Mouse (Mus musculus) cerebellum, postnatal 36 days (tissue): ENCODE data around the gene Dnaja2.

ENCODE experiments used
- DNase-seq, 2 experiments: peaks; one replicate each; pipeline ENCODE4 v3.0.0; 2021 to 2022; ENCODE audit warnings: mixed read lengths in 2 of 2

The Dnaja2 gene

DNA sequence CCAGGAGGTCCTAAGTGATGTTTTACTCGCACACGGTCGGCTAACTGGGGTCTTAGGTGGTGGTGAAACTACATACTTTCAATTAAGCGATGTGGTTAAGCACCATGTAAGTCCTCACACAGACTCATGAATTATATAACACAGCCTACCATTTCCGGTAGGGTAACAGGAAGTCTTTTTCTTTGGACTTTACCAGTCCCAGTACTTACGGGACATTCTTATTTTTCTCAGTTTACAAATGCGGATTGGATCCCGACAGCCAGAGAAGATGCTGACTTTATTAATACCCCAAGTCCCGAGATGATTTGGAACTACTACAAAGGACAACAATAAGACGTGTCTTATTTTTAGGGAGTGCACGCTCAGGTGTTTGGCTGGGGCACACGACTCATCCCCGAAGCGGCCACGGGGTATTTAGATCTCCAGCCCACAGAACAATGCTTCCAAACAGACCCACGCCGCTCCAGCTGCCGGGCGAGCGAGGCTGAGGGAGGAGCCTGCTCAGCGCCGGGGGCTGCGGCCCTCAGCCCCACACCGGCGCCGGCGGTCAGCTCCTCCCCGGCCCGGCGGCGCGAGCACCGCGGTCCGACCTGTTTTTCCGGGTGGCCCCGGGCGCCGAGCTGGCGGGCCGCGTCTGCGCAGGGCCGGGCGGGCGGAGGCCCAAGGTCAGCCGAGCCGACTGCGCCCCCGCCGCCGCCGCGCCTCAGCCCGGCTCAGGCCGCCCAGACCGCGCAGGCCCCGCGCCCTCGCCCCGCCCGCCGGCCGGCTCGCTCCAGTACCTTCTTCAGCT lies 558 bp downstream of the Dnaja2 start:
- peak in 1 of 2 experiments; percentile 6 for DNase-seq

DNA sequence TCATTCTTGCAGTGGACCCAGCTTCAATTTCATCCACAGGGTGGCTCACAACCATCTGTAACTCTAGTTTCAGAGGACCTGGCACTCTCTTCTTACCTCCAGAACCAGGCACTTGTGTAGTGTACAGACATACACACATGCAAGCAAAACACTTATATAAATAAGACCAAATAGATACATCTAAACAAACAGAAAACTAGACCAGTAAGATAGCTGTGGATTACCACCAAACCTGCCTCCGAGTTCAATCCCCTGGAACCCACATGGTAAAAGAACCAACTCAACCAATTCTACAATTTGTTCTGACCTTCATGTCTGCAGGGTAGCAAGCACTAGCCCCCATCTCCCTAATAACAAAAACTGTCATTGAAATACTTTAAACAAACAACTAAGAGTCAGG lies 3.2 kb downstream of the Dnaja2 start:
- DNase-seq: no peak

DNA sequence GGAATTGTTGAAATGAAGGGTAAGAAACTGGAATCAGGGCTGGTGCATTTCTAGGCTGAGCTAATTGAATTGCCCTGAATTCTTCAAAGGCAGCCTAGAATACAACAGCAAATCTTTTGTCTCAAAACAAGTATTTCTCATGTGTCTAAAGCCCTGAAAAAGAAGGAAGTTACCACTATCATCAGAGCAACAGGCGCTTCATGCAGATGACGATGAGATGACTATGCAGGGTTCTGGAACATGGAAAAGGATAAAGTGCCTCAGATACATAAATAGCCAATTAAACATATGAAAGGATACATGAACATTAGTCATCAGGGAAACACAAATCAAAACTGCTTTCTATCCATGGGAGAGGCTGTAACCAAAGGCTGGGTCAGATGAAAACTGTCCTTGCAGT lies 18.8 kb downstream of the Dnaja2 start:
- no peak for DNase-seq

DNA sequence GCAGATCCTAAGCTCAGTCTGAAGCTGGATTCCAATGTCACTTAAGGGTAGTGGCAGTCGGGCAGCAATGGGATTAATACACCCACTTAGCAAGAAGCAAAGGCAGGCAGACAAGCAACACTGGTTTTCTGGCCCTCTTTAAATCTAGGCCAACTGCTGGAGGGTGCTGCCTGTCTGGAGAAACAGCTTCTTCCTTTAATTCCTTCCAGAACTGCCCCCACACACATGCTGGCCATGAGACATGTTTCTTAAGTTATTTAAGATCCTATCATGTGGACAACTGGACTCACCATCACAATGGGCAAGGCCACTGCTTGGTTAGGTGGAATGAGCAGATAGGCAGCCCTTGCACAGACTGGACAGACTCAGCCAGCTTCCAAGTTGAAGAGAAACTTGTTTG lies 21.0 kb downstream of the Dnaja2 start:
- DNase-seq: no peak

DNA sequence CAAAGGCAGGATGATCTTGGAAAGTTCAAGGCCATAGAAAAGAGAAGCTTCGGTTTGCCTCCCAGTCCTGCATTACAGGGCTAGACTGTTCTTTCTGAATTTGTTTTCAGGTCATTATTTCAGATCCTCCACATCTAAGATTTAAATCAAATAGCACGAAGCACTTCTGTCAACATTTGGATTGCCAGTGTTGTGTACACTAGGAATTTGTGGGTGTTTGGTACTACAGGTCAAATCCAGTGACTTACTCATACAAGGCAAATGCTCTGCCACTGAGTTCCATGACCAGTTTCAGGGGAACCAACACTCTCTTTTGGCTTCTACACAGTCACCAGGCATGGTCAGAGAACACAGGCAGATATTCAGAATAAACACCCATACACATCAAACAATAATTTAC lies 21.7 kb downstream of the Dnaja2 start:
- DNase-seq: no peak

DNA sequence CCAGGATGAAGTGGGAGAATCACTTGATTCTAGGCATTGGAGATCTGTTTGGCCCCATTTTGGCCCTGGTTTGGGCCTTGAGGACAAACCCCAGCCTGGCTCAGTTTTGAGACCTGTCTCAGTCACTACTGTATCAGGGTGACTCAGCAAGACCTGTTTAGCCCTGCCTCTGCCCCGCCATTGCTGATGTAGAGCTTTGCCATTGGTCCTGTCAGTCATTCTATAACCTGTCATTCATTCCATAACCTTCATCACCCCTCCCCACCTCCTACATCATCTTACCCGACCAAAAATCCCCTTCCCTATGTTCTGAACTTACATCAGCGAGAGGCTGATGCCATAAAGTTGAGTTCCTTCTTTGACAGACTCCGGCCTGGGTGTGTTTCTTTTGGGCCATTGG lies 22.3 kb downstream of the Dnaja2 start:
- no peak for DNase-seq

DNA sequence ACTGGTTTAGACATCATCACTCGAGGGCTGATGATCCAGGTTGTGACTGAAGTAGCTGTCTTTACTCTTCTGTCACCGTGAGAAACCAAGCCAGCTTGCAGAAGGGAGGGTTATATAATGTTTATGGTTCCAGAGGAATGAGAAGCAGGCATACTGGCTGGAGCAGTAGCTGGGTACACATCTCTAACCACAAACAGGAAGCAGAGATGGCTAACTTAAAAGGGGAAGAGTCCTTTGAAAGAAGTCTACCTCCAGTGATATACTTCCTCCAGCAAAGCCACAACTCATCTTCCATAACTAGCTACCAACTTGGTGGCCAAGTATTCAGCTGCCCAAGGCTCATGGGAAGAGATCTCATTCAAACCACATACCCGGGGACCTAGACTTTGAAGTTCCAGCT lies 23.7 kb downstream of the Dnaja2 start:
- DNase-seq: no peak

DNA sequence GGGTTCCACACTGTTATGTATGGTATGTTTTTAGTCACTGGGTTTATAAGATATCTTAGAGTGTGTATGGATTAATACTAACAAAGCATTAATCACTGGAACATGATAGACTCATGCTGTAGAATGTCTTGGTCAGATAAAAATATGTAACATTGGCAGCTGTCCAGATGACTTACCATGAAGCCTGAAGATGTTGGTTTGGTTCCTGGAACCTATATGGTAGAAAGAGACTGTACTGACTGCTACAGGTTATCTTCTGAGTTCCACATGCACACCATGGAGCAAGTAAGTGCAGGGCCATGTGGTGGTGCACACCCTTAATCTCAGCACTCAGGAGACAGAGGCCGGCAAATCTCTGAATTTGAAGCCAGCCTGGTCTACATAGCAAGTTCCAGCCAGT lies 24.4 kb downstream of the Dnaja2 start:
- DNase-seq: no peak

DNA sequence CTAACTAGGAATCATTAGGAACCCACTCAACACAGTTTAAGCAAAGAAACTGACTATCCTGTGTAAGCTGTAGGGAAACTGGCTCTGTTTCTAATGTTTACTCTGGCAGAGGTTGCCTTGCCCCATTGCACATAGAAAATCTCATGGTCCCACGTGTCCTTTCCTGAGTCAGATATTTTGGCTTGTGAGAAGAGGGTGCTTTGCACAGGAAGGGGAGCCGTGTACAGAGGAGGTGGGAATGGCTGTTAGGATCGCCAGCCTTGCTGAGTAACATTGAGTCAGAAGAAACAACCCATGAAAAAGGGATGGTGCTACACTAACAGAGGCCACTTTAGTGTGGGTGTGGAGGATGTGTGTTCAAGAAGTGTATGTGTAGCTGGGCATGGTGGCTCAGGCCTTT lies 26.2 kb downstream of the Dnaja2 start:
- no peak for DNase-seq

DNA sequence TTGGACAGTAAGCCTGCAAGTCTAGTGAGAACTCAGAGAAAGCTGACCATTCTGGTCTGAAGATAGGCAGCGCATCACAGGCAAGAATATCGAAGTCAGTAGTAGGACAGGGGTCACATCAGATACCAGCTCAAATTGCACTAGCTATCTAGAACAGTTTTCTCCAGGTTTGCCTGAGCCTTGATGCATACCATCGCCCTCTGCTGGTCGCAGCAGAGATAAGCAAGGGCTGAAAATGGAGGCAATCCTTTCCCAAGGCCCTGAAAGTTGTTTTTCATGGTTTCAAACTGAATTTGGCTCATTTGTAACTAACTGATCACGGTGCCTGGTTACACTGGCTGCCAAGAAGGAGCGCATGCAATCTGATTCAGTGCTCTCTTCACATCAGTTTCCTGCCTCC lies 29.0 kb downstream of the Dnaja2 start:
- DNase-seq: peak; percentile 59 to 64

DNA sequence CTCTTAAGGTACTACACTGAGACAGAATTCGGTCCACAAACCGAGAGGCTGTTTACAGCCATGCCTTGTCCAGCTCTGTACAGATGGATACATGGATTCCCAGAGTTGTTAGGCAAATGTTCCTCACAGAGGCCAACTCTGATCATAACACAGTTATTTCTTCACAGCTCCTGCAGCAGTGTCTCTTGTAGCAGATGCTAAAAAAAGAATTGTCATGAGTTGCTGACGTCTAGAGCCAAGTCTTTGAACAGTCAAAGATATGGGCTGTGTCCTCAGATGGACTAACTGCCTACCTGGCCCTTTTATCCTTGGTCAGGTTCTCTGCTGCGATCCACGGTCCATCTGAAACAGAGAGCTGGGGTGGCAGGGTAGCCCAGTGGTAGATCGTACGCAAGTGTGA lies 31.1 kb downstream of the Dnaja2 start:
- DNase-seq: no peak

DNA sequence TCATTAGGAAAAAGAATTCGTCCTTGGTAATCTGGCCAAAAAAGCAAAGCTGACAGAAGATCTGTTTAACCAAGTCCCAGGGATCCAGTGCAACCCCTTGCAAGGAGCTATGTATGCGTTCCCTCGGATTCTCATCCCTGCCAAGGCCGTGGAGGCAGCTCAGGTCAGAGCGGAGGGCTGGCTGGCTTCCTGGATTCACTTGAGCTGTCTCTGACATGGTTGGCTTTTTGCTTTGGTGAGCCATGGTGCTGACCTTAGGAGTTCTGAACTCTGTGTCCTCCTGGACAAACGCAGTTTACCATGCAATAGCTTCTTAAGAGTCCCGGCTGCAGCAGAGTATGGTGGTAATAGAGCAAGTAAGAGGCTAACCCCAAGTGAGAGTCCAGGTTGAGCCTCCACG lies 33.8 kb downstream of the Dnaja2 start:
- DNase-seq: no peak

DNA sequence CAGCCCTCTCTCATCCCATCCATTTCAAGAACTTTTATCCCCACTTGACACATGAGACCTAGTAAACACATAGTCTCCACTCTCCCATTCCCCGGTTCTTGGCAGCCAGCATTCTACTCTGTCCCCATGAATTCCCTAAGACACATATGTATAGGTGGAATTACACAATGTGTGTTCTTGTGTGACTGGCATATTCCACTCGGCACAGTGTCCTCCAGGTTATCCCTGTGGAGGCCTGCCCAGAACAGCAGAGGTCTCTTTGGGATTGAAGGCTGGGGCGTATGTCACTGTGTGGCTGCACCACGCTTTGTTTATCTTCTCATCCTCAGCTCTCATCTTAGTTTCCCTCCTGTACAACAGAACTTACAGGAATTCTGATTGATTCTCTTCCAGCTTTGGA lies 34.6 kb downstream of the Dnaja2 start:
- DNase-seq: no peak

DNA sequence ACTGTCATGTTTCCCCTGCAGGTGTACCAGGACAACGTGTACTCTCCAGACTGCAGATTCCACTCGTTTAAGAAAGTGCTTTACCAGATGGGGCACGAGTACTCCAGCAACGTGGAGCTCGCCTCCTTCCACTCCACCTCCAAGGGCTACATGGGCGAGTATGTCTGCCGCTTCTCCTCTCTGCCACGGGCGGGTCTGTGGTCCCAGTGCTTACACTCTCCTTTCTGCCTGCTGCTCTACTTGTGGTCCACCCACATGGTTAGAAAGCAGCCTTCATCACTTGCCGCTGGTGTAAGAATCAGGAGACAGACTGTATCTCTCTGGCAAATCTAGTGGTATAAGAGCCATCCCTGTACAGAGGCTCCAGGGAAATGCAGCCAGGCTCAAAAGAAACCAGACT lies 37.2 kb downstream of the Dnaja2 start:
- DNase-seq: no peak

DNA sequence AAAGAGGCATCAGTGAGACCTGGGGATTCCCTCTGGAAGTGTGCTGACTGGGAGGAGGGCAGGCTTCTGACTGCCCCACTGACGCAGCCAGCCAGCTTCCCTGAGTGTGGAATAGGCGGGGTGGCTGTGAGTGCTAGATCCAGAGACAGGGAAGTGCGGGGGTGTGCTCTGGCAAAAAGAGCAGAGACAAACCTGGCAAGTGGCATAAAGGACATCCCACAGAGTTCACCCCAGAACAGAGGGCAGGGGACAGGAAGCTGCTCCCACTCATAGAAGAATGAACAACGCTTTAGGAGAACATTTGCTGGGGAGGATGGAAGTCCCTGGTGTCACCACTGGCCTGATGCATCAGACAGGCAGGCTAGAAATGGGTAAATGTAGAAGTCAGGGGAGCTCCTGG lies 37.8 kb downstream of the Dnaja2 start:
- no peak for DNase-seq

DNA sequence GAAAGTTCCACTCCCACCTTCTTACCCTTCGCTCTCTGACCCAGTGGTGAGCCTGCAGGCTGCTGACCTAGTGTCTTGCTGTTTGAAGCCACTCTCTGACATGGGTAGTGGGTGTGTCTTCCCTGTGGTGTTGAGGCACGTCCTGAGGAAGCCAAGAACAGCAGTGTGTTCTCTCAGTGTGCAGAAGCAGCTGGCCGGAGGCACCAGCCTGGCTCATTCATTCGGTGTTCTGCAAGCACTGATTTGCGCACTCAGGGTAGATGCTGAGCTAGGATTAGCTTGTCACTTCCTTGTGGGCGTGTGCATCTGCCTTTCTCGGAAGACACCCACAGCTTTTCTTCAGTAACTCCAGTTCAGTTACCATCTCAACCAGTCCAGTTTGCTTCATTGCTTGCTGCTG lies 39.8 kb downstream of the Dnaja2 start:
- no peak for DNase-seq

DNA sequence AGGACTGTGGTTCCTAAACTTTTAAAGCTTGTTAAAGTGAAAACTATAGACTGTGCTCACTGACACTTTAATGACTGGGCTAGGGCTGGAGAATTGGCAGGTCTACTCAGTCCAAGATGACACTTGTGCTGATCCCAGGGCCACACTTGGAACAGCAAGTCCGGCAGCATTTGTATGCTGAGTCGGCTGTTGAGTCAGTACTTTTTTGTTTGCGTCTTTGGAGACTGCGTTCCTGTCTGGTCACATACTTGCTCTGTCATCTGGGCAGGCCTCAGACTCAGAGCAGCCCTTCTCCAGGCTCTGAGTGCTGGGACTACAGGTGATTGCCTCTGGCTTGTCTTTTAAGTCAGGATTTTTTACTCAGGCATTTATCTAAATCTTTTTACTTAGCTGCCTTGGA lies 41.9 kb downstream of the Dnaja2 start:
- DNase-seq: no peak

DNA sequence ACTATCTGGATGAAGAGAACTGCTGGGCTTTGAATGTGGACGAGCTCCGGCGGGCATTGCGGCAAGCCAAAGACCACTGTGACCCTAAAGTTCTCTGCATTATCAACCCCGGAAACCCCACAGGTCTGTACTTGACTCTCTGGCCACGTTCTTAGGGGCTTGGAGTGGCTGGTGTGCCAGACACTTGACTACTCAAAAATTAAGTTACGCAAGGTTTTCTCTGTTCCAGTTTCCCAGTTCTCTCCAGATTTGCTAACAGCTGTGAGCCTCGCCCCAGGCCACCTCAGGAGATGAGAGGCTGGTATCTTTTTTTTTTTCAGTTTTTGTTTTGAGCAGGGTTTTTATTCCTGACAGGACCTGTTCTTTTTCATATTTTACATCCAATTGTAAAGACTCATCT lies 42.9 kb downstream of the Dnaja2 start:
- DNase-seq: no peak

DNA sequence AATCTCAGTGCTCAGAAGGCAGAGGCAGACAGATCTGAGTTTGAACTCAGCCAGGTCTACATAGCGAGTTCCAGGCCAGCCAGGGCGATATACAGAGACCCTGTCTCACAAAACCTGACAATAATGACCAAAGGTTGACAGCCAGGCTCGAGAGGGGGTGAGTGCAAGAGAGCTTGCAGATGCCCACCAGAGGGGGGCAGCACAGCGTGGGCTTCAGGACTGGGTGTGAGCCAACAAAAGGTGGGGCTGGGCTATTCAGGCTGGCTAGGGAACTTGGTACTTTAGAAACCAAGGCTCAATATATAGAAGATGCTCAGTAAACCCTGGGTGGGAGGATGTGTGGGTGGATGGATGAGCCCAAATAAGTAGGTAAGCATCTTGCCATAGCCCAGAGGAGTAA lies 46.5 kb downstream of the Dnaja2 start:
- no peak for DNase-seq

DNA sequence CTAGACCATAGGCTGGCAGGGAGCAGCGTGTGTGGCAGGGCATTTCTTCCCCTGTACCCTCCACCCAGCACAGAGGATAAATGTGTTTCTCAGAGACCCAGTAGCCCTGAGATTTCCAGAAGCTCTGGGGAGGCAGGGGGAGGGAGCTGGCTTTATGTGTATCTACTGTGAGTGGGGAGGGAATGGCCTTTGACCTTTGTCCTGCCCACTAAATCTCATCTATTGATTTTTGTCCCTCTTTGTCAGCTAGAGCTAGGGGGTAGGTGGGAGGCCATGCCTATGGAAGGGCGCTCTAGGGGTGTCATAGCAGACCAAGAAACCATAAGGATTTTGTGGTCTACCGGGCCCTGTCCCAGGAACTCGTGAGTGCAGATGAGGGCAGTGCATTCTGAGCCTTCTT lies 48.5 kb downstream of the Dnaja2 start:
- DNase-seq: no peak

DNA sequence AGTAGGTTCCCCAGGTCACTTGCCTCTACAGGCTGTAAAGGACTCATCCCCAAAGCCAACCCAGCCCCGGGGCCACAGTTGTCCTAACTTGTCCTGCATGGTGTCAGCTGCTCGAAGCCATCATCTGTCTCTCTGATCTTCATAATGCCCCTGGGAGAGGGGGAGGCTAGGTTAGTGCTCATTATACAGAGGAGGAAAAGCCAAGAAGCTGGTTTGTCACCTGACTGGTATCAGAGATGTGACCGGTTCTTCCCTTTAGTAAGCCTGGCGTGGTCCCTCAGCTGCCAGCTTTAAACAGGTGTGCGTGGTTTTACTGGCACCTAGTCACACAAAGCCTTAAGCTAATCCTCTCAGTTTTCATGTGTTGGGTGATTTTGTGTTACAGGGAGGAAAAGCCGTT lies 50.4 kb downstream of the Dnaja2 start:
- no peak for DNase-seq

DNA sequence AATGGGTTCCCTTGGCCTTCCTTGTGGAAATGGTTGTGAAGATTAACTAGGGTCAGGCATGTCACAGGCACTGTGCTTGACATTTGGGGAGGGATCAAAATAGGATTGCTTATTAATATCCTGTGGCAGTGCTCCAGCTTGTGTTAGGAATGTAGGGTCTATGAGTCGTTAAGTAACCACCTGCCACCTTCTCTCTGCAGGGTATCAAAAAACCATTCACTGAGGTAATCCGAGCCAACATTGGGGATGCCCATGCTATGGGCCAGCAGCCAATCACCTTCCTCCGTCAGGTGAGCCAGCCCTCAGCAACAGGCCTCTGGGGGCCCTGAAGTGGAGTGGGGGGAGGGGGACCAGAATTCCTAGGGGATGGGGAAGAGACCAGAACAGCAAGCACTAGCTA lies 52.1 kb downstream of the Dnaja2 start:
- no peak for DNase-seq

DNA sequence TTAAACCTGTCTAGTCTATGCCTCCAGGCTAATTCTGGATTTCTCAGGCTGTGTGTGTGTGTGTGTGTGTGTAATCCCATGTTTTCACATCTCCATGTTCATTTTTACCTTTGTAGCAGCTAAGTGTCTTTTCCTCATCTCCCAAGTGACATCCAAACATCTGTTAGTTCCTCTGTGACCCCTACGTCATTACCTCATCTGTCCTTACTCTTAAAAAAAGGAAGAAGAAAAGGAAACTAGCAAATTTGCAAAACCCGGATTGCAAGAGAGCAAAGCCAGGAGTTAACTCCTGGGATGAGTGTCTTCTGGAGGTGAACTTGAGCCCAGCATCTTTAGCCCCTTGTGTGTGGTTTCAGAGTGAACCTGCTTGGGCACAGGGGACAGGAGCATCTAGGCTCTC lies 52.8 kb downstream of the Dnaja2 start:
- no peak for DNase-seq

DNA sequence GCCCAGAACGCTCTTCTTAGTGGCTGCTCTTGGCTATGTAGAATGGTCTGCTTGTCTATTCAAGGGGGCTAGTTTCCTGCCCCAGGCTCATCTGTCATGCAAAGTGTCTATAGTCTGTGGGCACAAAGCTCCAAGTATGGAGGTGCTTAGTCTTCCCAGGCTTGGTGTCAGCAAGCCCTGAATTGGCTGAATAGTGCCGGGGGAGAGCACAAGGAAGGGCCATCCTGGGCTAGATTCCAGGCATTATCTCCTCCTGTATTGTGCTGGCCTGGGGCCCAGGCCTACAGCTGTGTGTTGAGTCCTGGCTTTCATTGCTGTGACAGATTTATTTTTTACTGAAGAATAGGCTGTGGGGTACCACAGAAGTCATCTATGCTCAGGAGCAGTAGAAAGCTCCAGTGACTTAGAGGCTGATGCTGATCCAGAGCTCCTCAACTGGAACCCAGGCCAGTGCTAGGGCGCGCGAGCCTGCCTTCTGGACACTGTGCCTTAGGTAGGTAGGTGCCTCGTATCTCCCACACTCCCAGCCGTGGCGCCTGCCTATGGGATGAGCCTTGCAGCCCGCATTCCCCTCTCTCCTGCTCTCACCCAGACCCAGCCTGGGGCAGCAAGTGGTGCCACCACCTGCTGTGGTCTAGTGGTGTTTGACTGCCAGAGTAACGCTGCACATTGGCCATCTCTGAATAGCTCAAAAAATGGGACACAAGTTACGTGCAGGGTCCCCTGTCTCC lies 54.0 kb downstream of the Dnaja2 start:
- peak; percentile 42 to 52 for DNase-seq

DNA sequence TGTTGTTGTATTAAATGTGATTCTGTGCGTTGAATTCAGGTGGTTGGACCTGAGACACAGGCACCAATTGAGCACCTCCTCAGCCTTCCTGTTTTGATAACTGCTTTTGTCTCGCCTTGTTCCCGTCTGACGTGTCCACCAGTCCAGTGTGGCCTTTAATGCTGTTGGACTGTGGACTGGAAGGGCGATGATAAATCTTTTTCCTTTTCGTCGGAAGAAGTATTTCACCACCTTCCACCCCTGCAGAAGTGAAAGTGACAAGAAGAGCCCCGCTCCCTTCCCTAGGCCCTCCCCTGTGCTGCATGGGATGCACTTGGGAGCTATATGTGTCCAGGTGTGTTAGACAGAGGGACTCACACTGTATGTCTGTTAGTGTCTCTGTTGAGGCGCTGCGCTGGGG lies 54.7 kb downstream of the Dnaja2 start:
- DNase-seq: no peak
